Mouse (Mus musculus) MEL (cell line): ENCODE results near the gene Rmdn2. TPM values are rescaled to one million over a fixed set of nuclear protein-coding genes. Genes with fewer than 3 reads are reported as not detected.

ENCODE experiments used
- DNase-seq: peaks from one replicate; pipeline ENCODE4 v3.0.0; 2011; ENCODE audit warnings: low read depth, low spot score
- H3K27ac ChIP-seq: 2 replicates; pipeline ENCODE4 v1.5.1; 2012; ENCODE audit warnings: low read depth, mild to moderate bottlenecking, control low read depth, low read length, moderate library complexity; ENCODE audit not compliant: control insufficient read depth
- H3K27me3 ChIP-seq, 2 experiments: fragments of 150-350 bp in 1 of 2; sonication (generic) in 1 of 2; 2 replicates each; pipeline ENCODE4 v1.6.1; 2012; ENCODE audit warnings: low read length in 2 of 2, mild to moderate bottlenecking in 2 of 2, improper control_type of control experiment in 1 of 2, moderate library complexity in 1 of 2; ENCODE audit not compliant: insufficient read depth in 2 of 2, control insufficient read depth in 1 of 2
- H3K36me3 ChIP-seq, 2 experiments: 2 replicates each; pipeline ENCODE4 v1.6.1; 2012 to 2014; ENCODE audit warnings: low read length in 2 of 2, improper control_type of control experiment in 1 of 2, inconsistent platforms in 1 of 2, mild to moderate bottlenecking in 1 of 2; ENCODE audit not compliant: insufficient read depth in 2 of 2, control insufficient read depth in 1 of 2
- H3K4me1 ChIP-seq, 2 experiments: fragments of 150-350 bp in 1 of 2; sonication (generic) in 1 of 2; 2 replicates each; pipeline ENCODE4 v1.6.1; 2012; ENCODE audit warnings: low read length in 2 of 2, improper control_type of control experiment in 1 of 2, mild to moderate bottlenecking in 1 of 2; ENCODE audit not compliant: insufficient read depth in 2 of 2, control insufficient read depth in 1 of 2
- H3K4me3 ChIP-seq, 2 experiments: fragments of 150-350 bp in 1 of 2; sonication (generic) in 1 of 2; 2 replicates each; pipeline ENCODE4 v1.5.1; 2012; ENCODE audit warnings: low read depth in 2 of 2, low read length in 2 of 2, mild to moderate bottlenecking in 2 of 2, moderate library complexity in 2 of 2, control low read depth in 1 of 2, improper control_type of control experiment in 1 of 2; ENCODE audit not compliant: control insufficient read depth in 1 of 2, insufficient read depth in 1 of 2
- H3K79me2 ChIP-seq: 2 replicates; pipeline ENCODE4 v1.6.1; 2012; ENCODE audit warnings: mild to moderate bottlenecking, low read length, moderate library complexity; ENCODE audit not compliant: control insufficient read depth, poor library complexity, insufficient read depth
- H3K9ac ChIP-seq: 2 replicates; pipeline ENCODE4 v1.6.1; 2012; ENCODE audit warnings: low read depth, mild to moderate bottlenecking, control low read depth, low read length, moderate library complexity; ENCODE audit not compliant: control insufficient read depth, poor library complexity, severe bottlenecking
- H3K9me3 ChIP-seq: fragments of 150-350 bp; sonication (generic); replicated peaks from 2 replicates; pipeline ENCODE4 v1.6.1; 2012; ENCODE audit warnings: mild to moderate bottlenecking, low read length, improper control_type of control experiment, moderate library complexity; ENCODE audit not compliant: insufficient read depth
- CHD1 ChIP-seq: IDR thresholded peaks from 2 replicates; pipeline ENCODE4 v1.6.1; 2012; ENCODE audit warnings: low read depth, mild to moderate bottlenecking, inconsistent platforms, low read length, improper control_type of control experiment
- CTCF ChIP-seq, 3 experiments: IDR thresholded peaks in 2 of 3; conservative IDR thresholded peaks in 1 of 3; 2 replicates each; pipeline ENCODE4 v1.5.1; 2011 to 2012; ENCODE audit warnings: low read length in 3 of 3, low read depth in 2 of 3, mild to moderate bottlenecking in 2 of 3, improper control_type of control experiment in 1 of 3, inconsistent platforms in 1 of 3, mixed read lengths in 1 of 3, moderate library complexity in 1 of 3; ENCODE audit not compliant: control insufficient read depth in 1 of 3, insufficient read depth in 1 of 3, poor library complexity in 1 of 3, severe bottlenecking in 1 of 3
- ELF1 ChIP-seq: IDR thresholded peaks from 2 replicates; pipeline ENCODE4 v1.6.1; 2014; ENCODE audit warnings: low read depth, mild to moderate bottlenecking, inconsistent platforms, low read length, improper control_type of control experiment, moderate library complexity
- EP300 ChIP-seq, 2 experiments: IDR thresholded peaks; 2 replicates each; pipeline ENCODE4 v1.6.1; 2011; ENCODE audit warnings: improper control_type of control experiment in 2 of 2, low read length in 2 of 2, low read depth in 1 of 2, mild to moderate bottlenecking in 1 of 2
- ETS1 ChIP-seq: IDR thresholded peaks from 2 replicates; pipeline ENCODE4 v1.6.1; 2012; ENCODE audit warnings: low read depth, mild to moderate bottlenecking, inconsistent platforms, low read length, improper control_type of control experiment, moderate library complexity
- MAX ChIP-seq: IDR thresholded peaks from 2 replicates; pipeline ENCODE4 v1.6.1; 2011; ENCODE audit warnings: low read length, improper control_type of control experiment
- MXI1 ChIP-seq: IDR thresholded peaks from 2 replicates; pipeline ENCODE4 v1.6.1; 2011; ENCODE audit warnings: mild to moderate bottlenecking, low read depth, low read length, improper control_type of control experiment
- MYC ChIP-seq: IDR thresholded peaks from 2 replicates; pipeline ENCODE4 v1.6.1; 2011; ENCODE audit warnings: low read depth, mild to moderate bottlenecking, low read length, improper control_type of control experiment, moderate library complexity
- POLR2AphosphoS2 ChIP-seq: IDR thresholded peaks from 2 replicates; pipeline ENCODE4 v1.6.1; 2011; ENCODE audit warnings: low read length, improper control_type of control experiment
- RAD21 ChIP-seq: IDR thresholded peaks from 2 replicates; pipeline ENCODE4 v1.6.1; 2011; ENCODE audit warnings: mild to moderate bottlenecking, low read depth, low read length, improper control_type of control experiment
- TAL1 ChIP-seq: IDR thresholded peaks from 2 replicates; pipeline ENCODE4 v1.6.1; 2012; ENCODE audit warnings: mild to moderate bottlenecking, inconsistent platforms, low read length, moderate library complexity, mixed read lengths
- TBP ChIP-seq: IDR thresholded peaks from 2 replicates; pipeline ENCODE4 v1.8.0; 2011; ENCODE audit warnings: low read depth, low read length, improper control_type of control experiment
- USF2 ChIP-seq, 2 experiments: IDR thresholded peaks; 2 replicates each; pipeline ENCODE4 v1.6.1; 2011 to 2012; ENCODE audit warnings: improper control_type of control experiment in 2 of 2, low read length in 2 of 2, borderline replicate concordance in 1 of 2, inconsistent platforms in 1 of 2, low read depth in 1 of 2, mild to moderate bottlenecking in 1 of 2; ENCODE audit not compliant: insufficient read depth in 1 of 2
- polyA plus RNA-seq, 2 experiments: library from polyadenylated mRNA; stranded (reverse) in 1 of 2; unstranded in 1 of 2; fragments of >175 nt in 1 of 2; fragments of >200 nt in 1 of 2; gene quantifications; 2 replicates each; pipeline versions ENCODE4 v1.2.1 to v1.2.4; 2012; ENCODE audit warnings: low replicate concordance in 2 of 2, low read depth in 1 of 2; ENCODE audit not compliant: insufficient read length in 2 of 2, insufficient read depth in 1 of 2, missing spikeins in 1 of 2
- total RNA-seq: library from RNA; depleted of rRNA; stranded (reverse); fragments of 300-350 nt; gene quantifications from 2 replicates; pipeline ENCODE4 v1.2.3, GENCODE M21; 2012

Rmdn2 gene
- total and polyA plus RNA-seq, 3 experiments: not detected

- TF ChIP-seq USF2 (IDR thresholded peaks at IDR 0.05; ENCODE audit: borderline replicate concordance in 1 of 2, insufficient read depth in 1 of 2, low read depth in 1 of 2, low read length in 2 of 2) (no peak), MAX (no peak), POLR2AphosphoS2 (no peak), MYC (no peak), ELF1 (no peak), TBP (no peak)
- Histone ChIP-seq H3K36me3 (no peaks in the 10 kb centered on the region), H3K27ac (no peak overlapping the region), H3K4me1 (no peaks in the 10 kb centered on the region), H3K27me3 (peaks cover 2 to 4% of the 10 kb centered on the region in 2 experiments; a peak in 1 of 4 replicates), H3K79me2 (no peaks in the 10 kb centered on the region), H3K9me3 (no peaks in the 10 kb centered on the region), H3K4me3 (no peak overlapping the region), H3K9ac (no peak overlapping the region)
- no peak for DNase-seq
Observed at GRCm38 (mm10) chr17:79653171-79653570, 41.5 kb downstream of the Rmdn2 start.

GRCm38 (mm10) chr17:79654187-79654586 lies 42.5 kb downstream of the Rmdn2 start:
- H3K9ac ChIP-seq: no peak overlapping the region
- H3K27me3 ChIP-seq: peaks cover 4 to 10% of the 10 kb centered on the region in 2 experiments; a peak in 3 of 4 replicates
- H3K4me1 ChIP-seq: no peaks in the 10 kb centered on the region
- H3K9me3 ChIP-seq: no peaks in the 10 kb centered on the region
- H3K27ac ChIP-seq: no peak overlapping the region
- no peaks in the 10 kb centered on the region for H3K36me3 ChIP-seq
- no peaks in the 10 kb centered on the region for H3K79me2 ChIP-seq
- DNase-seq: no peak
- H3K4me3 ChIP-seq: no peak overlapping the region
- no peak for TF ChIP-seq ETS1

GRCm38 (mm10) chr17:79657785-79658184 lies 46.1 kb downstream of the Rmdn2 start:
- Histone ChIP-seq H3K4me1 (no peaks in the 10 kb centered on the region), H3K36me3 (no peaks in the 10 kb centered on the region), H3K9ac (no peak overlapping the region), H3K27ac (no peak overlapping the region), H3K9me3 (no peaks in the 10 kb centered on the region), H3K79me2 (no peaks in the 10 kb centered on the region), H3K4me3 (no peak overlapping the region), H3K27me3 (peaks cover 2 to 8% of the 10 kb centered on the region in 2 experiments; a peak in 3 of 4 replicates)
- TF ChIP-seq MYC (no peak), CTCF (IDR thresholded peaks at IDR 0.05 in 2 of 3, conservative IDR thresholded peaks at IDR 0.05 in 1 of 3; ENCODE audit: control insufficient read depth in 1 of 3, insufficient read depth in 1 of 3, low read depth in 2 of 3, low read length in 3 of 3, poor library complexity in 1 of 3, severe bottlenecking in 1 of 3) (no peak), EP300 (IDR thresholded peaks at IDR 0.05; ENCODE audit: low read depth in 1 of 2, low read length in 2 of 2) (no peak), TBP (no peak), MXI1 (no peak), RAD21 (no peak), TAL1 (no peak), POLR2AphosphoS2 (no peak), CHD1 (no peak)
- DNase-seq: no peak
